Mouse (Mus musculus) midbrain, embryonic 15.5 days (tissue): ENCODE measurements around the gene Trim8. TPM values are rescaled to one million over a fixed set of nuclear protein-coding genes. Genes with fewer than 3 reads are reported as not detected.

ENCODE experiments used
- ATAC-seq: fragments of 200-750 bp; cut with Nextera tagmentation; replicated peaks from 2 replicates; pipeline ENCODE4 v1.8.0; 2017; ENCODE audit warnings: moderate TSS enrichment
- H3K27ac ChIP-seq: fragments of 300-500 bp; sonication (generic); 2 replicates; pipeline ENCODE4 v1.5.1; 2015; ENCODE audit warnings: mild to moderate bottlenecking, inconsistent platforms
- H3K27me3 ChIP-seq: fragments of 300-500 bp; sonication (generic); replicated peaks from 2 replicates; pipeline ENCODE4 v1.6.1; 2015; ENCODE audit warnings: inconsistent platforms
- H3K36me3 ChIP-seq: fragments of 300-500 bp; sonication (generic); replicated peaks from 2 replicates; pipeline ENCODE4 v1.6.1; 2015; ENCODE audit warnings: inconsistent platforms
- H3K4me1 ChIP-seq: fragments of 300-500 bp; sonication (generic); 2 replicates; pipeline ENCODE4 v1.6.1; 2015; ENCODE audit warnings: inconsistent platforms
- H3K4me2 ChIP-seq: fragments of 300-500 bp; sonication (generic); 2 replicates; pipeline ENCODE4 v1.6.1; 2015; ENCODE audit warnings: inconsistent platforms, mild to moderate bottlenecking, moderate library complexity
- H3K4me3 ChIP-seq: fragments of 300-500 bp; sonication (generic); 2 replicates; pipeline ENCODE4 v1.5.1; 2015; ENCODE audit warnings: mild to moderate bottlenecking, inconsistent platforms
- H3K9ac ChIP-seq: fragments of 300-500 bp; sonication (generic); 2 replicates; pipeline ENCODE4 v1.6.1; 2015; ENCODE audit warnings: mild to moderate bottlenecking, inconsistent platforms
- H3K9me3 ChIP-seq: fragments of 300-500 bp; sonication (generic); 2 replicates; pipeline ENCODE4 v1.6.1; 2016; ENCODE audit warnings: inconsistent platforms
- WGBS: fragments of 180-500 bp; shearing (Covaris S2); methylation state at CpG from one replicate; pipeline ENCODE4 v1.1.7; 2015; ENCODE audit warnings: mixed read lengths; 5-methylcytosine and 5-hydroxymethylcytosine counted together
- polyA plus RNA-seq: library from polyadenylated mRNA; unstranded; fragments of >200 nt; fragmentation: Nextera tagmentation; extraction: Ambion mirVana; gene quantifications from 2 replicates; pipeline ENCODE4 v1.2.1, GENCODE M21; 2015

Gene Trim8
- polyA plus RNA-seq, 1 experiment from 2014 or later: 29.9 TPM

DNA sequence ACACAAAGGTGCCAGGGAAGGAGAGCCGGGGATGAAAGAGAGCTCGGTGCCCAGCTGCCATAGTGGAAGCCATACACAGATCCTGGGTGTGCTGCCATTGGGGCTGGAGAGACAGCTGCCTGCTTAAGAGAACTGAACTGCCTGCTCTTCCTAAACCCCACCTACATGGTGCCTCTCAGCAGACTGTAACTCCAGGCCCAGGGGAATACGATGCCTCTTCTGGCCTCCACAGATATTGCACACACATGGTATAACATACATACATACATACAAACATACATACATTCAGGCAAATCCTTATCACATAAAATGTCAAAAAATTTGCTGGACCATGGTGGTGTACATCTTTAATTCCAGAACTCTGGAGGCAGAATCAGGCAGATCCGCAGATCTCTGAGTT, 38.1 kb upstream of the Trim8 start:
- no peaks in the 10 kb centered on the region for H3K4me1 ChIP-seq

DNA sequence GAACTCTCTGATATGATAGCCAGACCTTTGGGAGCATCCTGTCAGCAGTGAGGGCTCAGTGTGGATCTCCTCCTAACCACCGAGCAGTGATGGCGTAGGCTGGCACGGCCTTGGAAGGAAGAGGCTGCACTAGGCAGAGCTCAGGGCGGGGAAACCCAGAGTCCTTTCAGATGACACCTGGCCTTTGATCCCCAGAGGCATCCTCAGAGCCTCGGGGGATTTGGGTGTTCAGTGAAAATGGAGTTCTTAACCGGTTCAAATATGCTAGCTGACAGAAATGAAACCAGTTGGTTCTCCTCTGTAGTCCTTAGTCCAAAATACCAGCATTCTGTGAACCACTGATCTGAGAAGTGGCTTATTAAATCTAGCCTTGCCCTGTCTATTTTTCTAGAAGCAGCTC, 35.3 kb upstream of the Trim8 start:
- Histone ChIP-seq H3K27me3 (no peaks in the 10 kb centered on the region), H3K4me3 (no peak overlapping the region), H3K9ac (no peak overlapping the region), H3K4me2 (no peak overlapping the region), H3K4me1 (peaks cover 17% of the 10 kb centered on the region), H3K36me3 (no peaks in the 10 kb centered on the region), H3K27ac (no peak overlapping the region), H3K9me3 (no peaks in the 10 kb centered on the region)
- no peak for ATAC-seq
- WGBS: 76% methylated on average over 6 of the region's 6 CpGs

More for the DNA sequence above, 38.1 kb upstream of the Trim8 start:
- Histone ChIP-seq H3K36me3 (no peaks in the 10 kb centered on the region), H3K9ac (no peak overlapping the region), H3K4me3 (no peak overlapping the region), H3K27ac (no peak overlapping the region), H3K4me2 (no peak overlapping the region), H3K9me3 (no peaks in the 10 kb centered on the region), H3K27me3 (no peaks in the 10 kb centered on the region)
- ATAC-seq: no peak
- 96% methylated on average over 4 of the region's 4 CpGs for WGBS

DNA sequence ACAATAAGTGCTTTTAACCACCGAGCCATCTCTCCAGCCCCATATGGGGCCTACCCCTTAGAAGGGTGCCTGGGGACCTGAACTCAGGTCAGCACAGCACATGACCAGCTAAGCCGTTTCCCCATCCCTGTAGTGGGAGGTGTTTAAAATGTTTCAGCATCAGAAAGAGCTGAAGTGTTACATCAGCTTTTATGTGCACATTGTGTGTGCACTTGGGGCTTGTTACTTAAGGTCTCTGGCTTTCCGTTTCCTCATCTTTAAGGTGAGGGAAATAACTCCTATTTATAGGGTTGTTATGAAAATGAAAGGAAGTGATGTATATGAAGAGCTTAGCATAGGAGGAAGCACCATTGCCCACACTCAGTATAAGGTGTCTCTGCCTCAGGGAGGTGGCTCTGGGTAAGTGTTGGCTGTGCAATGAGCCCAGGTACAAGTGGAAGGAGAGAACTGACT, 34.4 kb upstream of the Trim8 start:
- no peak for ATAC-seq
- peaks cover 27% of the 10 kb centered on the region for H3K4me1 ChIP-seq
- no peaks in the 10 kb centered on the region for H3K9me3 ChIP-seq
- no peak overlapping the region for H3K9ac ChIP-seq
- H3K36me3 ChIP-seq: no peaks in the 10 kb centered on the region
- 58% methylated on average over 3 of the region's 3 CpGs for WGBS
- H3K4me3 ChIP-seq: no peak overlapping the region
- H3K27ac ChIP-seq: no peak overlapping the region
- no peaks in the 10 kb centered on the region for H3K27me3 ChIP-seq
- no peak overlapping the region for H3K4me2 ChIP-seq

DNA sequence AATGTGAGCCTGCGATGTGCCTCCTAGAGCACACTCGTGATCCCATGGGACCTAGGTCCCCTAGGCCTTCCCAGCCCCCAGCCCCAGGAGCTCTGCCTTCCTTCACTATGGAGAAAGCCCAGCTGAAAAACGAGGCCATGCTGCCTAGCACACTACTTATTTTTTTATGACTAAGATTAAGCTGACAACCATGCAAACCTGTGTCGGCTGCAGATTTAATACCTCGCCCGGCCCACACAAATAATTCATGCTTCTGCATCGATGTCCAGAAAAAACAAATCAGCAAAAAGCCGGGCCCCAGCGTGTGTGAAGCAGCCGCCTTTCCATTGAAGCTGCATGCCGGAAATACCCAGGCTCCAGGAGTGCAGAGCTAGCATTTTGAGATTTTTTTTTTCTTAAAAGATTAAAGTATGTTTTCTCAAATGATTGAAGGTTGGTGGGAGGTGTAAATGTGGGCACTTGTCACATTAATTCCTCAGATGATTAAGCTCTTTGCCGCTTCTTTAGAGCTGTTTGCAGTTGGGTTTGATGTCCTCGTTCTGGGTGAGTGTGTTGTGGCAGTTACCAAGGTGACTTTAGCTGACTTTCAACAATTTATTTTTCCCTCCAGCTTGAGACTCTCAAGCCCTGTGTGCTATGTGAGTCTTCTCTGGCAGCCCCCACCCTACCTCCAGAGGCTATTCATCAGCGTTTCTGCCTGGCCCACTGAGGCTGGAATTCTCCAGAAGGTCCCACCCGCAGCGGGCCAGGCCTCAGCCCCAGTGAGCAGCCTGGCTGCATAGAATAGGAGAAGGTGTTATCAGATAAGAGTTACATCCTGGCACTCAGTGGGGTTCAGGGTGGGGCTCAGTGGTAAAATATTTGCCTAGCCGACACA, 30.9 kb upstream of the Trim8 start:
- Histone ChIP-seq H3K4me2 (no peak overlapping the region), H3K4me1 (peaks cover 29% of the 10 kb centered on the region), H3K9ac (0 out of 2 replicates have a peak overlapping the region, but pooled peaks have one; percentile 18), H3K27me3 (no peaks in the 10 kb centered on the region), H3K9me3 (no peaks in the 10 kb centered on the region), H3K4me3 (no peak overlapping the region), H3K36me3 (no peaks in the 10 kb centered on the region), H3K27ac (peak overlapping the region; percentile 78)
- 15% methylated on average over 17 of the region's 17 CpGs for WGBS
- ATAC-seq: peak; percentile 53

DNA sequence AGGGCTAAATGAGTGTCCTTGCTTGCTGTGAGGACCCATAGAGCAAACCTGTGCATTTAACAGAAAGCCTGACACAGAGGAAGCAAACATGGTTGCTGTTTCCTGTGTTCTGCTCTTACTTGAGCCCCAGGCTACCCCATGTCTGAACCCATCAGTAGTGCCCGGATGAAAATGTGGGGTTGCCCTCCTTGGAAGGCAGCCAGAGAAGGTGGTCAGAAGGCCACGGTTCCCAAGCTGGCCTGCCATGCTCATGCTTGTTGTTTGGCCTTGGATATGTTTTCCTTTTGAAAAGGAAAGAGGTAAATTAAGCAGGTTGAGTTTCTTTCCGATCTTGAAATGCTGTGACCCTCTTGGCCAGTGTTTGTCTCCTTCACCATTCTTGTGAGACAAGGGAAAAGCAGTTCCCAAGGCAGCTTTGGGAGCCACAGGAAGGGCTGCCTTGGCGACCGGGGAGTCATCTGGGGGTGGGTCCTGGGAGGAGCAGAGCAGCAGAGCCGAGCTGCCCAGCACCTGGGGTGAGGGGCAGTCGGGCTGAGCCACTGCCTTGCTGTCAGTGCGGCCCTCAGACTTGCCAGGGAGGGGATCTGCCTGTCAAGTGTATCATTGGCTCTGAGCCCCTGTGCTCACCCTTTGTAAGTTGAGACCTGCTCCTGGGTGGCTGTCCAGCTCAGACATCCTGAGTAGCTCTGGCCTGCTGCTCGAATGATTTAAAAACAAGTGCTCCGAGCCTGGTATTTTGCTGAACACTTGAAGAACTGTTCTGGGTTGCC, 30.0 kb upstream of the Trim8 start:
- Histone ChIP-seq H3K27me3 (no peaks in the 10 kb centered on the region), H3K4me1 (peaks cover 29% of the 10 kb centered on the region), H3K4me2 (no peak overlapping the region), H3K36me3 (no peaks in the 10 kb centered on the region), H3K27ac (peak overlapping the region; percentile 78), H3K9ac (no peak overlapping the region), H3K9me3 (no peaks in the 10 kb centered on the region), H3K4me3 (no peak overlapping the region)
- 7% methylated on average over 10 of the region's 10 CpGs for WGBS
- peak; percentile 57 for ATAC-seq

- H3K9ac ChIP-seq: no peak overlapping the region
These were observed 24.1 kb upstream of the Trim8 start for GRCm38 (mm10) chr19:46477432-46477845.

GRCm38 (mm10) chr19:46478242-46478641, 23.3 kb upstream of the Trim8 start:
- Histone ChIP-seq H3K9ac (no peak overlapping the region), H3K4me3 (no peak overlapping the region), H3K27ac (no peak overlapping the region), H3K9me3 (no peaks in the 10 kb centered on the region), H3K4me1 (peaks cover 32% of the 10 kb centered on the region), H3K36me3 (no peaks in the 10 kb centered on the region), H3K4me2 (no peak overlapping the region), H3K27me3 (no peaks in the 10 kb centered on the region)
- ATAC-seq: no peak
- WGBS: 87% methylated on average over 4 of the region's 4 CpGs

More at GRCm38 (mm10) chr19:46477432-46477845, 24.1 kb upstream of the Trim8 start:
- peaks cover 24% of the 10 kb centered on the region for H3K4me1 ChIP-seq
- ATAC-seq: 0 out of 2 replicates have a peak, but pooled peaks have one; percentile 2
- peak overlapping the region; percentile 27; the same call in 1 of the 2 replicates for H3K27ac ChIP-seq
- WGBS: 20% methylated on average over 10 of the region's 10 CpGs
- no peaks in the 10 kb centered on the region for H3K27me3 ChIP-seq
- H3K9me3 ChIP-seq: no peaks in the 10 kb centered on the region
- no peaks in the 10 kb centered on the region for H3K36me3 ChIP-seq
- no peak overlapping the region for H3K4me2 ChIP-seq
- no peak overlapping the region for H3K4me3 ChIP-seq

DNA sequence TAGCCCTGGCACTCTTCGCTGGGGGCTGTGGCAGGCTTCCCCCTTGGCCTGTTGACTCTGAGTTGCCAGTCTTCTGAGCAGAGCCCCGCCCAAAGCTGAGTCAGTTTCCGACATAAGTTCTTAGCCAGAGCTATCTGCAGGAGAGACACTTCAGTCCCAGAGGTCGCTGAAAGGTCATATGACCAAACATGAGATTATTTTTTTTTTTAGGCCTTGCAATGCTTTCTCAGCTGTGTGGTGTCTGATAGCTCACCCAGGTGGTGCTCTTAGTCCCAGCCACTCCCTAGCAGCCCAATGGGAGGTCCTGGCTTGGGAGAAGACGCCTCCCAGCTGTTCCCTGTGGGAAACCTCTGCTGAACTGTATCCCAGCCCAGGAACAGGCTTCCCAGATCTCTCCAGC, 22.7 kb upstream of the Trim8 start:
- H3K9ac ChIP-seq: no peak overlapping the region
- no peaks in the 10 kb centered on the region for H3K9me3 ChIP-seq
- peaks cover 37% of the 10 kb centered on the region for H3K4me1 ChIP-seq
- H3K36me3 ChIP-seq: no peaks in the 10 kb centered on the region
- H3K4me3 ChIP-seq: no peak overlapping the region
- no peak overlapping the region for H3K27ac ChIP-seq
- no peaks in the 10 kb centered on the region for H3K27me3 ChIP-seq
- ATAC-seq: no peak
- no peak overlapping the region for H3K4me2 ChIP-seq
- 84% methylated on average over 5 of the region's 5 CpGs for WGBS

DNA sequence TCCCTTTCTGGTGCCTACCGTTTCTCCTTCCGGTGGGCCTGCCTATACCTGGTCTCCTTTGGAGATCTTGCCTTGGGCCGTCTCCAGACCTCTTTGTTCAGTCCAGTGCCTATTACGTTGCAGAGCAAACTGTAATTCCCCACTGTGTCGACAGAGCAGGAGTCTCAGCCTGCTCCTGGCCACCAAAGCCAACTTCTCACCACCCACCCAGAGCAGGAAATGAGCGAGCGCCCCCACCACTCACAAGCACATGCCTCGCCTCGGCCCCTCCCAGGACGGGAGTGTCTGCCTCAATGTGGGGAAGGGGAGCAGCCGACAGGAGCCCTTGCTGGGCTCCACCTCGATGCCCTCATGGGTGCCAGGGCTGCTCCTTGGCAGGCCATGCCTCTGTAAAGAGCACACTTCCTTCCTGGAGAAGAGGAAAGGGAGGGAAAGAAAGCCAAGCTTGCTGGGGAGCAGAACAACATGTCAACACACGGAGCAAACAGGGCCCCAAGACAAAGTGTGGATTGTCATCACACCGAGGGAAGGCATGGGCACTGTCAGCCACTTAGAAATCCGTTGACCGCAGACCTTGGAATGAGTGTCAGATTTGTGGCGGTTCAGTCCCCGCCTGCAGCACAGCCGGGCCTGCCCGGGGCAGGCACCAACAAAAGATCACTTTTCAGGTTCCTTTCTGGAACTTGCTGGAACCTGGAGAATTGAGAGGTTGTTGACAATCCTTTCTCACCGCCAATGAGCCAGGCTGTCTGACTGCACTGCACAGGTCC, 22.0 kb upstream of the Trim8 start:
- Histone ChIP-seq H3K27me3 (no peaks in the 10 kb centered on the region), H3K4me2 (no peak overlapping the region), H3K9me3 (no peaks in the 10 kb centered on the region), H3K4me3 (no peak overlapping the region), H3K9ac (no peak overlapping the region), H3K36me3 (no peaks in the 10 kb centered on the region), H3K27ac (no peak overlapping the region), H3K4me1 (peaks cover 39% of the 10 kb centered on the region)
- ATAC-seq: no peak
- WGBS: 82% methylated on average over 21 of the region's 21 CpGs

GRCm38 (mm10) chr19:46480624-46481345, 20.7 kb upstream of the Trim8 start:
- 65% methylated on average over 10 of the region's 10 CpGs for WGBS
- Histone ChIP-seq H3K4me2 (no peak overlapping the region), H3K27me3 (no peaks in the 10 kb centered on the region), H3K9ac (no peak overlapping the region), H3K36me3 (no peaks in the 10 kb centered on the region), H3K9me3 (no peaks in the 10 kb centered on the region), H3K4me1 (peaks cover 39% of the 10 kb centered on the region), H3K4me3 (no peak overlapping the region), H3K27ac (peak overlapping the region; percentile 54)
- ATAC-seq: no peak

GRCm38 (mm10) chr19:46481352-46481751, 20.1 kb upstream of the Trim8 start:
- Histone ChIP-seq H3K27ac (peak overlapping the region; percentile 54), H3K36me3 (no peaks in the 10 kb centered on the region), H3K27me3 (no peaks in the 10 kb centered on the region), H3K4me2 (no peak overlapping the region), H3K4me1 (peaks cover 39% of the 10 kb centered on the region), H3K4me3 (no peak overlapping the region), H3K9ac (no peak overlapping the region), H3K9me3 (no peaks in the 10 kb centered on the region)
- no peak for ATAC-seq
- WGBS: 7% methylated on average over 3 of the region's 3 CpGs
